Comparison of ENCODE assay signal across 19 mouse cellular contexts in the genomic region with DNA sequence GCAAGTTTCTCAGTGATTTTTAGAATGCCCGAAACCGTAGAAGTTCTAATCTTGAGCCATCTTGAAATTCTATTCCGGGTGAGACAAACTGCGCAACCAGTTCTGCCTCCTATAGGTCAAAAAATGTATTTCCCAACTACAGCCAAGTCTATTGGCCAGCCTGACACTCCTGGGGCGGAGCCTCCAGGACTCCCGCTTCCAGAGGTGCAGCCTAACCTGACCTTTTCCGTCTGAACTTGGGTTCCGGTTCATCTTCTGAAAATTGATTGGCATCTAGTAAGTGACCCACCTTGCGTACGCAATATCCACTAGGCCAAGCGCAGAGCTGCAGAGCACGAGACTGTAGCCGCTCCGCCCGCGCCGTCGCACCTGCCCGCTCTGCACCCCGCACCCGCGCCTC. TPM values are rescaled to one million over a fixed set of nuclear protein-coding genes. Genes with fewer than 3 reads are reported as not detected.
DNase-seq lines count a peak whose midpoint lies in the region; ATAC-seq and TF ChIP-seq lines count a peak whose summit lies in the region.
"Had no signal": no experiment of that assay in that cellular context is flagged by ENCODE, and none has a peak within 500 bp of the region (broad histone marks: within the 10 kb centered on the region; RNA-seq: fewer than 3 reads in every experiment).

Gene Prr23a3 (plus strand): TSS at position 197 of the 400 bp plus-strand sequence.

- no peak for ATAC-seq in heart, embryonic 13.5 days (ENCODE audit: extremely low read depth, insufficient number of reproducible peaks, low FRiP score, low TSS enrichment)
- ATAC-seq in midbrain, embryonic 12.5 days (ENCODE audit: low FRiP score, low read depth), result no peak
- no peak for ATAC-seq in midbrain, embryonic 15.5 days (replicated peaks)
- ATAC-seq: forebrain, embryonic 15.5 days; inflammation-experienced regulatory T-cells, adult 6 months had no signal

- no peak within 1 kb of the TSS for H3K27ac ChIP-seq in heart, embryonic 13.5 days (replicated peaks)
- no peak within 1 kb of the TSS for H3K27ac ChIP-seq in midbrain, embryonic 12.5 days (replicated peaks)
- H3K27ac ChIP-seq in midbrain, embryonic 15.5 days, result no peak within 1 kb of the TSS
- H3K27ac ChIP-seq in testis, adult 2 months (ENCODE audit: control insufficient read depth, insufficient read depth, low read depth, low read length), result no peak within 1 kb of the TSS
- H3K27ac ChIP-seq: forebrain, embryonic 15.5 days; left cerebral cortex, adult 2 months had no signal

- peaks cover 32% of the 10 kb centered on the region for H3K27me3 ChIP-seq in heart, embryonic 13.5 days (replicated peaks)
- H3K27me3 ChIP-seq in midbrain, embryonic 12.5 days, result peaks cover 9% of the 10 kb centered on the region
- H3K27me3 ChIP-seq in midbrain, embryonic 15.5 days (replicated peaks), result no peaks in the 10 kb centered on the region
- H3K27me3 ChIP-seq in testis, adult 2 months (ENCODE audit: control insufficient read depth, insufficient read depth, low read length), result no peaks in the 10 kb centered on the region
- H3K27me3 ChIP-seq: forebrain, embryonic 15.5 days had no signal

- no peaks in the 10 kb centered on the region for H3K4me1 ChIP-seq in heart, embryonic 13.5 days
- H3K4me1 ChIP-seq in midbrain, embryonic 12.5 days, result no peaks in the 10 kb centered on the region
- no peaks in the 10 kb centered on the region for H3K4me1 ChIP-seq in midbrain, embryonic 15.5 days
- H3K4me1 ChIP-seq in testis, adult 2 months (ENCODE audit: control insufficient read depth, insufficient read depth, low read length), result peaks cover 4% of the 10 kb centered on the region; the same call in 1 of the 2 replicates
- H3K4me1 ChIP-seq: forebrain, embryonic 15.5 days had no signal

- no peak for TF ChIP-seq CTCF in testis, adult 2 months (IDR thresholded peaks at IDR 0.05; ENCODE audit: control insufficient read depth, insufficient read depth, insufficient replicate concordance, low read depth, low read length)

- H3K4me2 ChIP-seq in heart, embryonic 13.5 days, result peak within 1 kb of the TSS; percentile 55
- peak within 1 kb of the TSS; percentile 19; the same call in 1 of the 2 replicates for H3K4me2 ChIP-seq in midbrain, embryonic 12.5 days (replicated peaks)
- no peak within 1 kb of the TSS for H3K4me2 ChIP-seq in midbrain, embryonic 15.5 days
- H3K4me2 ChIP-seq: forebrain, embryonic 15.5 days; liver, embryonic 11.5 days had no signal

- H3K9me3 ChIP-seq in heart, embryonic 13.5 days, result no peaks in the 10 kb centered on the region
- H3K9me3 ChIP-seq in midbrain, embryonic 12.5 days, result no peaks in the 10 kb centered on the region
- H3K9me3 ChIP-seq in midbrain, embryonic 15.5 days, result no peaks in the 10 kb centered on the region
- H3K9me3 ChIP-seq: forebrain, embryonic 15.5 days had no signal

- H3K36me3 ChIP-seq in heart, embryonic 13.5 days, result no peaks in the 10 kb centered on the region
- no peaks in the 10 kb centered on the region for H3K36me3 ChIP-seq in midbrain, embryonic 12.5 days
- H3K36me3 ChIP-seq in midbrain, embryonic 15.5 days (replicated peaks), result no peaks in the 10 kb centered on the region
- no peaks in the 10 kb centered on the region for H3K36me3 ChIP-seq in testis, adult 2 months (ENCODE audit: control insufficient read depth, insufficient read depth, low read length)
- H3K36me3 ChIP-seq: forebrain, embryonic 15.5 days had no signal

- no peak for DNase-seq in heart, postnatal 25 days (ENCODE audit: low spot score)
- peak; percentile 95 for DNase-seq in ZHBTc4 (ENCODE audit: low read depth, low spot score)
- no peak for DNase-seq in layer of hippocampus, adult 18-20 months (ENCODE audit: low spot score in 2 of 2)
- DNase-seq in kidney, postnatal 36 days, result no peak
- DNase-seq: adrenal gland, postnatal 10 days; cerebellum, postnatal 10 days; gastrocnemius, postnatal 36 days; kidney, postnatal 25 days; lung, postnatal 10 days; thymus, postnatal 36 days had no signal

- intact Hi-C loops in heart, postnatal 25 days (cut with DNase I), result no loop called here

- 28% methylated on average over 22 of the region's 22 CpGs for WGBS in heart, embryonic 13.5 days
- 58% methylated on average over 22 of the region's 22 CpGs for WGBS in midbrain, embryonic 12.5 days
- whole genome bisulfite sequencing in midbrain, embryonic 15.5 days, result 59% methylated on average over 22 of the region's 22 CpGs

- no peak within 1 kb of the TSS for H3K9ac ChIP-seq in heart, embryonic 13.5 days
- H3K9ac ChIP-seq in midbrain, embryonic 12.5 days (replicated peaks), result no peak within 1 kb of the TSS
- no peak within 1 kb of the TSS for H3K9ac ChIP-seq in midbrain, embryonic 15.5 days
- H3K9ac ChIP-seq: forebrain, embryonic 15.5 days had no signal

- no peak for TF ChIP-seq POLR2A in testis, adult 2 months (IDR thresholded peaks at IDR 0.05; ENCODE audit: control insufficient read depth, low read depth, low read length)

- peak within 1 kb of the TSS; percentile 27 for H3K4me3 ChIP-seq in heart, embryonic 13.5 days
- no peak within 1 kb of the TSS for H3K4me3 ChIP-seq in midbrain, embryonic 12.5 days
- H3K4me3 ChIP-seq in midbrain, embryonic 15.5 days, result no peak within 1 kb of the TSS
- peak within 1 kb of the TSS; percentile 64 for H3K4me3 ChIP-seq in testis, adult 2 months (ENCODE audit: control insufficient read depth, low read depth, low read length)
- H3K4me3 ChIP-seq: forebrain, embryonic 15.5 days; left cerebral cortex, adult 2 months had no signal

RNA-seq across cellular contexts. Expression of gene Prr23a3, which starts in this region (rescaled TPM):
- polyA plus RNA-seq in heart, embryonic 13.5 days (2015; fragmentation: Nextera tagmentation; extraction: Ambion mirVana), result not detected in 2 replicates
- not detected for total RNA-seq in heart, postnatal 25 days (2021)
- not detected in 2 replicates for polyA plus RNA-seq in midbrain, embryonic 12.5 days (2016; fragmentation: Nextera tagmentation; extraction: Ambion mirVana)
- 0.15 TPM in 1 of 2 replicates, not detected in the other for polyA plus RNA-seq in midbrain, embryonic 15.5 days (2015; fragmentation: Nextera tagmentation; extraction: Ambion mirVana)
- polyA plus RNA-seq in testis, adult 2 months (2012; rRNA removed), result 0.41 and 0.51 TPM in 2 replicates
- not detected for total RNA-seq in layer of hippocampus, adult 18-20 months (2021)
- total RNA-seq: adrenal gland, postnatal 10 days; gastrocnemius, postnatal 36 days; left cerebral cortex, adult 2 months had no signal
- polyA plus RNA-seq: embryonic facial prominence, embryonic 14.5 days; forebrain, embryonic 15.5 days; inflammation-experienced regulatory T-cells, adult 6 months; liver, embryonic 11.5 days had no signal

Comparison
In these comparisons a context has a peak if more than half of its experiments do, and no peak if none do; other contexts are left out.
1. H3K4me3 ChIP-seq: peak in heart, embryonic 13.5 days (single experiment) and testis, adult 2 months (single experiment); none in midbrain, embryonic 12.5 days (single experiment) and midbrain, embryonic 15.5 days (single experiment).